Mouse (Mus musculus) CD4-positive, CD25-positive, alpha-beta regulatory T cell, adult 4 months (primary cell): ENCODE data around the gene Clspn. TPM values are rescaled to one million over a fixed set of nuclear protein-coding genes. Genes with fewer than 3 reads are reported as not detected.
"Not testable (repeated sequence)": the region's sequence is repeated elsewhere in the genome, so short reads cannot be mapped to it uniquely, and the experiment has no call there.

Experiments
- ATAC-seq: one replicate; pipeline ENCODE4 v1.8.0; 2017
- polyA plus RNA-seq, 2 experiments: library from polyadenylated mRNA; unstranded; fragments of 100-300 nt; shearing (Covaris generic); gene quantifications; one replicate each; pipeline ENCODE4 v1.2.1; 2017

The Clspn gene
- 1 to 10 TPM; 3.3 to 4.1 TPM for polyA plus RNA-seq

- peak; percentile 99 for ATAC-seq
These were observed at the start of gene Clspn for GRCm38 (mm10) chr4:126556809-126557711. Clspn (plus strand) TSS chr4:126556935.

GRCm38 (mm10) chr4:126508110-126508899 is 48.4 kb upstream of the Clspn start:
- no peak for ATAC-seq

GRCm38 (mm10) chr4:126509072-126509471 is 47.7 kb upstream of the Clspn start:
- no peak for ATAC-seq

- ATAC-seq, result no peak
These were observed 45.7 kb upstream of the Clspn start for GRCm38 (mm10) chr4:126511013-126511412.

- no peak for ATAC-seq
These were observed 44.2 kb upstream of the Clspn start for GRCm38 (mm10) chr4:126512308-126513066.

GRCm38 (mm10) chr4:126526164-126526563 is 30.6 kb upstream of the Clspn start:
- ATAC-seq, result no peak

GRCm38 (mm10) chr4:126526828-126527227 is 29.9 kb upstream of the Clspn start:
- no peak for ATAC-seq

- ATAC-seq, result no peak
These were observed 24.4 kb upstream of the Clspn start for GRCm38 (mm10) chr4:126532292-126532691.

GRCm38 (mm10) chr4:126532827-126533728 is 23.7 kb upstream of the Clspn start, which contains the start of gene Ago4:
Ago4 (minus strand) TSS chr4:126533472.
- no peak for ATAC-seq

GRCm38 (mm10) chr4:126533729-126534070 is 23.0 kb upstream of the Clspn start:
- no peak for ATAC-seq

- not testable (repeated sequence) for ATAC-seq
These were observed 21.1 kb upstream of the Clspn start for GRCm38 (mm10) chr4:126535631-126536030.

- no peak for ATAC-seq
These were observed 19.9 kb upstream of the Clspn start for GRCm38 (mm10) chr4:126536865-126537264.

GRCm38 (mm10) chr4:126540487-126541071 is 16.2 kb upstream of the Clspn start:
- ATAC-seq, result no peak

- no peak for ATAC-seq
These were observed 13.9 kb upstream of the Clspn start for GRCm38 (mm10) chr4:126542838-126543237.

- no peak for ATAC-seq
These were observed 11.7 kb upstream of the Clspn start for GRCm38 (mm10) chr4:126545016-126545415.

- ATAC-seq, result no peak
These were observed 11.0 kb upstream of the Clspn start for GRCm38 (mm10) chr4:126545703-126546102.

GRCm38 (mm10) chr4:126546183-126546582 is 10.6 kb upstream of the Clspn start:
- no peak for ATAC-seq

- ATAC-seq, result no peak
These were observed 4.6 kb upstream of the Clspn start for GRCm38 (mm10) chr4:126552136-126552535.

GRCm38 (mm10) chr4:126553105-126553504 is 3.6 kb upstream of the Clspn start:
- no peak for ATAC-seq

- no peak for ATAC-seq
These were observed 3.0 kb upstream of the Clspn start for GRCm38 (mm10) chr4:126553685-126554084.

- peak; percentile 23 for ATAC-seq
These were observed 2.3 kb upstream of the Clspn start for GRCm38 (mm10) chr4:126554462-126554861.
